Mouse (Mus musculus): Measurements from ENCODE around the gene Cisd3. TPM values are rescaled to one million over a fixed set of nuclear protein-coding genes. Genes with fewer than 3 reads are reported as not detected.

Gene Cisd3
- 1.3 TPM in 1 of 2 replicates, not detected in the other for polyA plus RNA-seq (2012; ENCODE audit: low replicate concordance)

DNA sequence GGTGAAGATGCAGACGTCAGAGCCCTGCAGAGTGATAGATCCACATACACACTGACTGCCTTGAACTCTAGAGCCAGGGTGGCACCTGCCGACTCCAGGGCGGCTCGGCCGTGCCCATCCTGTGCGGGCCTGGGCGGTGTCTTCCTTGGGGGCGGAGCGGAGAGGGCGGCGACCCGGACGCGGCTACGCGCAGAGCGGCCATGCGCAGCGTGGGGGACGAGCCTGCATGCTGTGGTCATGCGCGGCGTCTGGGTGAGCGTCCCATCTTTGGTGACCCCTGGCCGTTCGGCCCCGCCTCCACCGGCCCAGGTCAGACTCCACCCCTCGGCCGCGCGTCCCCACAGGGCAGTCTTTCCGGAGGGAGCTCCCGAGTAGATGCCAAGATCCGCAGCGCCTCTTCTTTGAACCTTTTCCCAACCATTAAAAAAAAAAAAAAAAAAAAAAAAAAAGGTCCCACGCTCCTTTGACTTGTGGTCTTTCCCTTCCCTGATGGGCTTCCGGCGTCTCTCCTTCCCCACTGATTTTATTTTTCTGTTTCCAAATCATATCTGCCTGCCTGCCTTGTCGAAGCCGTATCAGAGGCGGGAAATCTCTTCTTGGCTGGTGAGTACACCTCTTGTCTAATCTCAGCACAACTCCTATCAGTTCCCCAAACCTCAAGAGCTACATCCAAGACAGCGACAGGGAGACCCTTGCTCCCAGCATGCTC, at the start of gene Cisd3:
Gene Cisd3, plus strand, starts transcription at position 214 of the 709 bp plus-strand sequence.

DNA sequence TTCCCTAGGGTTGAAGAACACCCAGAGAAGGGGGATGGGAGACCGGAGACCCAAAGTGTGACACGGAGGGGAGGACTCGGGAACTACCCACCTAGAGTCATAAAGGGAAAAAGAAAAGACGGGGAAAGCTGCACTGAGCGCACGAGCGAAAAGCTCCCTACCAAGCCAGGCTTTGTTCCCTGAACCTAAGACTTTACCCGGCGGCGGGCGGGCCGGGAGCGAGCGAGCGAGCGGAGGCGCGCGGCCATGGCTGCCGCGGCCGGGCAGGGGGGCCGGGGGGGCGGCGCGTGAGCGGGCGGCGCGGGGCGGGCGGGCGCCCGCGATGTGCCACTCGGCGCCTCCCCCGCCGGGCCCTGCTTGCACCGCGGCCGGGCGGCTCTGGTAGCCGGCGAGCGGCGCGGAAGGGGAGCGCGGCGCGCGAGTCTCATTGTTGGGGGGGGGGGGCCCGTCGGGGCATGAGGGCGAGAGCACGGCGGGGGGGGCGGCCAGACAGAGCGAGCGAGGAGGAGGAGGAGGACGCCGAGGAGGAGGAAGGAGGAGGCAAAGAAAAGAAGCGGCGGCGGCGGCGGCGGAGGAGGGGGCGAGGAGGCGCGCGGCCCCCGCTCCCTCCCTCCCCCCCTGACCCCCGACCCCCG, 22.6 kb upstream of the Cisd3 start, which contains the start of gene Mllt6:
Gene Mllt6, plus strand, starts transcription at position 522 of the 635 bp plus-strand sequence.

DNA sequence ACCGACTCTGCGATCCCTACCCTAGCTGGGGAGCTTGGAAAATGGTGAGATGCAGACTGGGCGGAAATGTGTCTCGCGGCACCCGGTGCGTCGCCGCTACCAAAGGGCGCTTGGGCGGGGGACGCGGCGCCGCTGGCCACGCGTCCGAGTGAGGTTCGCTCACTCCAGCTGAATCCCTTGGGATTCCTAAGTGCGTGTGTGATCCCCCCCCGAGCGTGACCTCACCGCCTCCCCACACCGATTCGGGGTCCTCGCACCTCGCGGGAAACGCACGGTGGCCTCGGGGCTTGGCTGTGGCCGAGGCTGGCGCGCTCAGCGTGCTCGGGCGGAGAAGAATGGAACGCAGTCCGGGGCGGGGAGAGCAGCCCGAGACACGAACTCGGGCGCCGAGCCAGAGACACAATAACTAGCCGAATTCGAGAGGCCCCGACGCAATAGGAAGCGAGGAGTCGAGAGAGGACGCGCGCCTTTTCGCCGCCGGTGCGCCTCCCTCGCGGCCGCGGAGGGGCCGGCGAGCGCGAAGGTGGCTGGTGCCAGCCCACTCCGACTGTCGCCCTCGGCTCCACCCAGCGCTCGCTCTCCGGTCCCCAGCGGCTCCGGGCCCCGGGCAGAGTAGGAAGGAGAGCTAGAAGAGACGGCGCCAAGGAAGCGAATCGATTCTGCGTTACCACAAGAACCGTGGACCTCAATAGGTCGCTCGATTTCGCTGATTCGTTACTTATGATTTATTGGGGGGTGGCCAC, 14.5 kb downstream of the Cisd3 start, which contains the start of gene Pcgf2:
Gene Pcgf2, minus strand, starts transcription at position 495 of the 743 bp plus-strand sequence.

GRCm38 (mm10) chr11:97703039-97703826, 17.6 kb downstream of the Cisd3 start, which contains the start of gene Psmb3:
TSS of gene Psmb3 (plus strand) at chr11:97703399.

Other genes starting within 250 kb of the Cisd3 start
- gene 4933428G20Rik, start 185.5 kb upstream of the Cisd3 start, polyA plus RNA-seq (2012; ENCODE audit: low replicate concordance), result not detected in 2 replicates
- 0.05 and 0.17 TPM in 2 replicates for gene Srcin1, start 109.6 kb upstream of the Cisd3 start, polyA plus RNA-seq (2012; ENCODE audit: low replicate concordance)
- 14.7 and 27.2 TPM in 2 replicates for gene Epop, start 56.1 kb upstream of the Cisd3 start, polyA plus RNA-seq (2012; ENCODE audit: low replicate concordance)
- gene Mllt6, start 22.4 kb upstream of the Cisd3 start, polyA plus RNA-seq (2012; ENCODE audit: low replicate concordance), result 51.6 and 57.1 TPM in 2 replicates
- gene Pcgf2, start 14.7 kb downstream of the Cisd3 start, polyA plus RNA-seq (2012; ENCODE audit: low replicate concordance), result 11.3 and 21.5 TPM in 2 replicates
- gene Psmb3, start 17.6 kb downstream of the Cisd3 start, polyA plus RNA-seq (2012; ENCODE audit: low replicate concordance), result 19.4 and 136 TPM in 2 replicates
- gene Pip4k2b, start 58.9 kb downstream of the Cisd3 start, polyA plus RNA-seq (2012; ENCODE audit: low replicate concordance), result 22.9 and 26.5 TPM in 2 replicates
- gene Cwc25, start 80.7 kb downstream of the Cisd3 start, polyA plus RNA-seq (2012; ENCODE audit: low replicate concordance), result 9.5 and 15.2 TPM in 2 replicates
- gene 1700001P01Rik, start 90.1 kb downstream of the Cisd3 start, polyA plus RNA-seq (2012; ENCODE audit: low replicate concordance), result 1.4 TPM in 1 of 2 replicates, not detected in the other
- gene Rpl23, start 96.6 kb downstream of the Cisd3 start, polyA plus RNA-seq (2012; ENCODE audit: low replicate concordance), result 28.5 and 58.3 TPM in 2 replicates
- gene Lasp1, start 113.2 kb downstream of the Cisd3 start, polyA plus RNA-seq (2012; ENCODE audit: low replicate concordance), result 26.1 and 92.3 TPM in 2 replicates
- gene B230217C12Rik, start 155.0 kb downstream of the Cisd3 start, polyA plus RNA-seq (2012; ENCODE audit: low replicate concordance), result 0.34 TPM in 1 of 2 replicates, not detected in the other
- not detected in 2 replicates for gene Fbxo47, start 198.3 kb downstream of the Cisd3 start, polyA plus RNA-seq (2012; ENCODE audit: low replicate concordance)